Mouse (Mus musculus) layer of hippocampus, postnatal 10 days (tissue): ENCODE data around the gene Jade1. TPM values are rescaled to one million over a fixed set of nuclear protein-coding genes. Genes with fewer than 3 reads are reported as not detected.

Experiments
- DNase-seq, 2 experiments: peaks; one replicate each; pipeline ENCODE4 v3.0.0; 2021; ENCODE audit warnings: low spot score in 2 of 2
- total RNA-seq, 2 experiments: library from RNA; stranded (reverse); gene quantifications; 2 replicates each; pipeline ENCODE4 v1.2.3; 2021

Jade1 gene
- total RNA-seq, 2 experiments from 2014 or later = 18.6 to 23.0 TPM

DNA sequence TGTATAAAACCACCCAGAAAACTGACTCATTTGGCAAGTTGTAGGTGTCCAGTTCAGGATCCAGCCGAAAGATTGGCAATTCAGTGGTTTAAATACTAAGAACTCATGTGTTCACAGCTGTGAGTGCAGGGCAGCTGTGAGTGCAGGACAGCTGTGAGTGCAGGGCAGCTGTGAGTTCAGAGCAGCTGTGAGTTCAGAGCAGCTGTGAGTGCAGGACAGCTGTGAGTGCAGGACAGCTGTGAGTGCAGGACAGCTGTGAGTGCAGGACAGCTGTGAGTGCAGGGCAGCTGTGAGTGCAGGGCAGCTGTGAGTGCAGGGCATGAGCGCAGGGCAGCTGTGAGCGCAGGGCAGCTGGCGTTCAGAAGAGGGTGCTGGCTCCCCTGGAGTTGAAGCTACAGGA, 39.5 kb downstream of the Jade1 start:
- DNase-seq = no peak

GRCm38 (mm10) chr3:41597036-41597435, 41.5 kb downstream of the Jade1 start:
- no peak for DNase-seq

DNA sequence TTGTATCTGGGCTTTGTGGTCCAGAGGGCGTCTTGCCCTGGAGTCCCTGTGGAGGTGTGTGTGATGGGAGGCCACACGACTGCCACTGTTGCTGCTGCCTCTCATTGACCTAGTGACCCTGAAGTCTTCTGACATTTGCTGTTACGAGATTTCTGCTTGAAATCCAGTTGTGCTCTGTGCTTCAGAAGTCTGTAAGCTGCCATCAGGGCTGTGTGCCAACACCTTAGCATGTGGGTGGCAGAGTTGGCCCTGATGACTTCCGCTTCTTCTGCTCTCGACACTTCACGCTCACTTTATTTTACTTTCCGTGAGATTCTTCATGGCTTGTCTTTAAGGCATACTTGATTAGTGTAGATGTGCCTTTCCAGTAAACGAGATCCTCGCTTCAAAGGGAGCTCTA, 42.9 kb downstream of the Jade1 start:
- no peak for DNase-seq

DNA sequence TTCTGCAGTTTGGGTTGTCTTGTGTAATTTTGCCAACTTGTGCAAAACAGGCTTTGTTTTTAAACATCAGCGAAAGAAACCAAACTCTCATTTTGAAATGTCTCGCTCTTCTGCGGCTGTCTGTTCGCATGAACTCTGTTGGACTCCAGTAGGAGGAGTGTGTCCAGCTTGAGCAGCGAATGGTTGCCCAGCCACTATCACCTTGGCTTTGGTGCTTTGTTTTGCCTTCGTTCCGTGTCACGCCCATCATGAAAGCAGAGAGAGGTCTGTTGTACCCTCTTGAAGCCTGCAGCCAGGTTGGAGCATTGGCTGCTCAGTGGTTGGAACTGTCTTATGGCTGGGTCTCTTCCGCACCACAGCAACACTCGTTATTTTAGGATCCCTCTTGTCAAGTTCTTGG, 43.7 kb downstream of the Jade1 start:
- no peak for DNase-seq

DNA sequence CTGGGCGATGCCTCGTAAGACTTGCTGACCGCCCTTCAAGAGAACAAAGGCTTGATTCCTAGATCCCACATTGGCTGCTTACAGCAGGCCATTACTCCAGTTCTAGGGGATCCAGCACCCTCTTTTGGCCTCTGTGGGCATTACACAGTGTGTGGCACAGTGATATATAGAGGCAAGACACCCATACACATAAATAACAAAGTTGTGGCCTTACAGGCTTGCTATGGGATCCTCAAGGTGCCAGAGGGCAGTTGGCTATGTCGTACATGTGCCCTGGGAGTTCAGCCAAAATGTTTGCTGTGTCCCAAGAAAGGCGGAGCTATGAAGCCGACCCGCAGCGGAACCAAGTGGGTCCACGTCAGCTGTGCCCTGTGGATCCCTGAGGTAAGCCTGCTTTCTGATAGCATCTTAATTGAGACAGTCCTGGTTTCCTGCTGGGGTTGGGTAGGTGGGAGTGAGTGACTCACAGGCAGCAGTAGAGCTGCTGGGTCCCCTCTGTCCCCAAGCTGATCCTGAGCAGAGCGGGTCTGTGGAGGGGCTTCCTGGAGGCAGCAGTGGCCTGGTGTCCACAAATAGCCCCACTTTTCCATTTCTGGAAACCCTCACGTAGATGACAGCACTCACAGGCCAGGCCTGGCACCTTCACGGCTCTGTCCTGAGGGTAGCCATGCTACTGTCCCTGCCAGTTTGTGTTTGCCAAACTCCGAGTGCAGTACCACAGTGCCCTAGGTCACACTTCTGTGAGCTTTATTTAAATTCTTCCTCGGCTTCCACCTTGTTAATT, 44.5 kb downstream of the Jade1 start:
- DNase-seq = peak; percentile 51 to 54

GRCm38 (mm10) chr3:41601226-41602020, 45.9 kb downstream of the Jade1 start:
- no peak for DNase-seq

GRCm38 (mm10) chr3:41602933-41603332, 47.4 kb downstream of the Jade1 start:
- DNase-seq = no peak

DNA sequence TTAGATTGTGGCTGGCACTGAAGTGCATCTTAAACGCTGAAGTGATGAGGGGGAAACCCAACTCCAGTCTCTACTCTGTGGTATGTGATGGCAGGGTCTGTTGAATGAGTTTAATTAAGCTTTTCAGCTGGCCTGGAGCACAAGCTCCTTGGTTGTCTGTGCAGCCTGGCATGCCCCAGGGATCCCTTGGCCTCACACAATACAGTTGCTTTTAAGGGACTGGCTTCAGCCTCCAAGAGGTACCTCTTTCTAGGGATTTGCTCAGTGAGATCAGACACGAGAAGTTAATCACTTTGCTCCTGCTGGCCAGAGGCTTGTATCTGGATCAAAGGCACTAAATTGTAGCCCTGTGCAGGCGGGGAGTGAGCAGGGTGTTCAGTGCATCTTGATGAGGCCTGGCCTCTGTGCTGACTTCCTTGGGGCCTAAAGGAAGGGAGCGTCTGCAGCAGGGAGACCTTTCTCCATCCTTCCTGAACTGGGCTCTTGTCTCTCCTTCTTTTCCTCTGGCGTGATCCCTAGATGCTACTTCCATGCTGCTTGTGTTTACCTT, 48.0 kb downstream of the Jade1 start:
- DNase-seq = no peak

DNA sequence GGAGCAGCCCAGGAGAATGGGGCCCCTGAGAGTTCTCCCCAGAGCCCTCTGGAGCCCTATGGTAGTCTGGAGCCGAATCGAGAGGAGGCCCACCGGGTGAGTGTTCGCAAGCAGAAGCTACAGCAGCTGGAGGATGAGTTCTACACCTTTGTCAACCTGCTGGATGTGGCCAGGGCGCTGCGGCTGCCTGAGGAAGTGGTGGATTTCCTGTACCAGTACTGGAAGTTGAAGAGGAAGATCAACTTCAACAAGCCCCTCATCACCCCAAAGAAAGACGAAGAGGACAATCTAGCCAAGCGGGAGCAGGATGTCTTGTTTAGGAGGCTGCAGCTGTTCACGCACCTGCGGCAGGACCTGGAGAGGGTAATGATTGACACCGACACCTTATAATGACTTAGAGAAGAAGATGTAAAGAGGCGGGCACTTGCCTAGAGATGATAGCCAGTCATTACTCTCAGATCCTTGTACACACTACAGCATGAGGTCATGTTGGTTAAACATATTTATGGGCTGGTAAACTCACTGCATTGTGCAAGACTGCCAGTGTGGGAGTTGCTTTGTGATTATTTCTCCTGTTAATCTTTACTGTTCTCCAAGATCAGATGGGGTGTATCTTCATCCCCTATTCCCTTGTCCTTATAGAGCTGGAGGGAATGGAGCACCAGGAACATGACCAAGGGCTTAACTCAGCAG, 49.2 kb downstream of the Jade1 start:
- no peak for DNase-seq

DNA sequence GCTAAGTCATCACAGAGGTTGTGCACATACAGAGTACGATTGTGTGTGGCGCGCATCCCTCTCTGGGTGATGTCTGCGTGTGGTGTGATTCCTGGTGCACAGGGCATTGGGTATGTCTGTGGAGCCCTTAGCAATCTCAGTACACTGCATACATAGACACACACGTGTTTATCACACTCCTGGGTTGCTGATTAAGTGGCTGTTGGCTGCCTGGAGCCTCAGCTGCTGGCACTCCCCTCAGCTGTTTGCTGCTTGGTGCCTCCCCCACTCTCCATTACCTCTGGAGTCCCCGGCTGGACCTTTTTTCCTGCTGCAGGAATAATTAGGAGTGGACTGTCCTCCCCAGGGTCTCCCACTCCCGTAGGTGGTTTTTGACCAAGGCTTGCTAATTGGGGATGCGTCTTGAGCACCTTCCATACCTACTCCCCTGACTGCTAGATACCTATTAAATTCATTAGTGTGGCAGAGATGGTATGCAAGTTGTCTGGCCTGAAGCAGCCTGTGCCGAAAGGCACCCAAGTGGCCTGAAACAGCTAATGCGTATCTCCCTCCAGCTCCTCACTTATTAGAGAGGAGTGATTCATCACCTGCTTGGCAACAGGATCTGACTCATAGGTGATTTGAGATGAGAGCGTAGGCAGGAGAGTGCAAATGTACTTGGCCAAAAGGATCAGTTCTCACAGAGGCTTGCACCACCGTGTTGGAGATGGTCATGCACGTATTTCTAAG, 50.2 kb downstream of the Jade1 start:
- DNase-seq = no peak

DNA sequence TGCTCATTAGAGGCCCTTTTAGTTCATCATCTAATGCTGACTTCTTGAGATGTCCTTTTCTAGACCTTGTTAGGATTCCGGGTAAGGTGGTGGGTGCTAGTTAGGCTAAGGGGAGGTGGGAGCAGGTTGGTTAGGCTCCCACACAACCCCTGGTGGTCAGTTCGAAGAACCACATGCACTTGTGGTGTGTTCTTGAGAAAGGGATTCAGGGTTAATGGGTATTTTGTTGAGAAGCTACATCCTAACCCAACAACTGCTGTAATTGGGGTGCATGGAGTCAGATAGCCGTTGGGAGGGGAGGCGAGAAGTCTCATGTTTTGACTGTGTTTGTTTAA, 50.8 kb downstream of the Jade1 start:
- no peak for DNase-seq

GRCm38 (mm10) chr3:41607050-41607449, 51.5 kb downstream of the Jade1 start:
- DNase-seq = no peak

DNA sequence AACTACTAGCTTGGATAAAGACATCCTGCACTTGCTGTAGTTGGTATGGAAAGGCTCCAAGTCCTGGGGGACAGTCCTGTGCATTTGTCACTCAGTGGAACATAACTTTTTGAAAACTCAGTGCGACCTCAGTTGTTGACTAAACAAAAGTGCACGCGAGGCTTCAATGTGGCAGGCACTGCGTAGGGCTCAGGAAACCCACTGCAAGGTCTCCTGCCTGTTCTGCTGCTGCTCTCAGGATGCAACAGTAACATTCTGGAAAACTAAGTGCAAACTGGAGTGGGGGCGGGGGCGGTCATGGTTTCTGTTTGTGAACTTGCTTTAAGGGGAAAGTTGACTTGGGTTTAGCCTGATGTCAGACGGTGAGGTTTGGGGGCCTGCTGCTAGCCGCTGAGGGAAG, 51.9 kb downstream of the Jade1 start:
- no peak for DNase-seq

DNA sequence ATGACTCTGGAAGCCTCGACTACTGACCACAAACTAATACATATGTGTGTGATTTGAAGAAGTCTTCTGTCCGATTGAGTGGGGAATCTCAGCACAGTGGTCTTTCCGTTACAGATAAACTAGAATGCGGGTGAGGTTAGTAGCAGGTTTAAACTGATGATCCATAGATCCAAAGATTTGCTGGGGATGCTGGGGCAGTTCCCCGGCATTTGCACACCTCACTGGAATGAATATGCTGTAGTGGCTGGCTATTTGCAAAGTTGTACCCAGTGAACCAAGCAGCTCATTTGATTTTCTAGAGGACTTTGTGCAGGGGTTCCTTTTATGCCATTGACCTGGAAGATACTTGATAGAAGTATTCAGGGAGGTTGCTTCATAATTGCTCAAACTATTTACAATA, 53.5 kb downstream of the Jade1 start:
- DNase-seq = no peak

DNA sequence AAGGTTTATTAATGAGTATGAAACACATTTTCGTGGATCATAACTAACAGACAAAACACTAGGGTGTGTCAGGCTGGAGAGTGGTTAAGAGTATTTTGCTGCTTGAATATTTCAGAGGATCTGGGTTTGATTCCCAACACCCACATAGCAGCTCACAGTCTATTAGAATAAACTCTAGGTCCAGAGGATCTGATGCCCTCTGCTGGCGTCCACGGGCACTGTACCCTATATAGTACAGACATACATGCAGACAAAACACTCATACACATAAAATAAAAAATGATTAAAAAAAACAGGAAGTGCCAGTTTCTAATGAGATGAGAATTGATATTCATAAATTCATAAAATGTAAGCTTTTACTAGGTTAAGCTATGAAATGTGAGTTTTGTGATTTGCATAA, 56.7 kb downstream of the Jade1 start:
- no peak for DNase-seq

DNA sequence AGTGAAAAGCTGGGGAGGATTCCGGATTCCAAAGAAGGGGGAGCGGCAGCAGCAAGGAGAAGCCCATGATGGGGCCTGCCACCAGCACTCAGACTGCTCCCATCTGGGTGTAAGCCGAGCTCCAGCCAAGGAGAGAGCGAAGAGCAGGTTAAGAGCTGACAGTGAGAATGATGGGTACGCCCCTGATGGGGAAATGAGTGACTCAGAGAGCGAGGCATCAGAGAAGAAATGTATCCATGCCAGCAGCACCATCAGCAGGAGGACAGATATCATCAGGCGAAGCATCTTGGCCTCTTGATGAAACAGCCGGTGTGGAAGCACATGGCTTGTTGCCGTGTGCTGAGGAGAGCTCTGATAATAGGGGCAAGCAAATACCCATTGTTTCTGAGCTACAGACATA, 58.2 kb downstream of the Jade1 start:
- no peak for DNase-seq

DNA sequence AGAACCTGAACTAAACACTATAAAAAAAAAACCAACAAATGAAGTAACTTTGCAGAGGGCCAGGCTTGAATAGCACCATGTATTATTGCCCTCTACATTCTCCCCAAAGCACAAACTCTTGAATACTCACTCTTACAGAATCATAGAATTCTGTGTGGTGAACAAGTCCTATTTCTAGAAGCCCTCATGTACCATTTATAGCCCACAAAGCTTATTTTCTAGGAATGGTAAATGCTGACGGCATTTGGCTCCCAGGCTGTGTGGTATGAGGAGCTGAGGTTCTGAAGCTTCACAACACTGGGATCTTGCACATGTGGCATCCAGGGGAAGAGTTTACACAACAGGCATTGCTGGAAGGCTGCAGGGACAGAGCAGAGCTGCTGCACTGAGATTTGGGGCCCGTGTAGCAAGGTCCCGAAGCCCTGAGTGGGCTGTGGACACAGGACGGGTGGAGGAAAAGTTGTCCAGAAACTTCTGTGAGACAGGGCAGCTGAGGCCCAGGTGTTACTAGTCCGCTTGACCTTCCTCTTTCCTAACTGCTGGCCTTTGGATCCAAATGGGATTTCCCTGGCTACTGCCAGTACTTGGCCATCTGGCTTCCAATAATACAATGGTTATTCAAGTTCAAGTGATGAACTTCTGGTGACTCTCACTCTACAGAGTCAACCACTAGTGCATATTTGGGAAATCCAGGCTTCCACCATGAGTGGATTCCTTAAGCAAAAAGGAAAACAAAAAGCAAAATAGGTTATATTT, 58.9 kb downstream of the Jade1 start:
- no peak for DNase-seq

DNA sequence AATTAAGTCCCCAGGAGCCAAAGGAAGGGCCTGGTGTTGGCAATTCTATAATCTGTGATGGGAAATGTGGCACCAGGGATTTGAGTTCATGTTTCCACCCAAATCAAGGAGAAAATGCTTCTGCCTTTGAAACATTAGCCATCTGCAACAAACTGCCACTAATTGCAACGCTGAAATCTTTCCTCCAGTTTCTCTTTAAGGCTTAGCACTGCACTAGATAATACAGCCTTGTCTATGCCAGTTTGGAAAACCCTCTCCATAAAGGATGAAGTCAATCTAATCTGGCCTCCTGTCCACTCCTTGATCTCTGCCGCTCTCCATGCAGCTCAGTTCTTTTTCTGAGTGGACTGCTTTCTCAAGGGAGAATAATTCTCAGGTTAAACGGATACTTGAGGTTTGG, 62.5 kb downstream of the Jade1 start:
- no peak for DNase-seq

DNA sequence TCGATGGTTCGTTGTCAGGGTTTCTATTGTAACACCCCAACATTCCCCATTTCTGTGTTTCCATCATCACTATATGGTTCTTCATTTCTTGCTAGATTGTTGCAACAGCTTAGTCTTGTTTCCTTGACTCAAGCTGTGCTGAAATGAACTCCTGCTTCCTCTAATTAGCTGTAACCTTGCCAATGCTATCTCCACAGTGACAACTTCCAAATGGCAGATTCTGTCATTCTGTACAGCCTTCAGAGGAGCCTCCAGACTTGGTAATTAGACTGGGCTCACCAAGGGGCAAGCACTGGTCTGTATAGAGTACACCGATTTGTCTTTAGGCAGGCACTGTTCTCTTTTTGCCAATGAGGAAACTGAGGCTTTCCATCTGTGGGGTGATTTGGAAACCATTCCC, 63.0 kb downstream of the Jade1 start:
- DNase-seq = no peak

GRCm38 (mm10) chr3:41620971-41621370, 65.4 kb downstream of the Jade1 start:
- no peak for DNase-seq

DNA sequence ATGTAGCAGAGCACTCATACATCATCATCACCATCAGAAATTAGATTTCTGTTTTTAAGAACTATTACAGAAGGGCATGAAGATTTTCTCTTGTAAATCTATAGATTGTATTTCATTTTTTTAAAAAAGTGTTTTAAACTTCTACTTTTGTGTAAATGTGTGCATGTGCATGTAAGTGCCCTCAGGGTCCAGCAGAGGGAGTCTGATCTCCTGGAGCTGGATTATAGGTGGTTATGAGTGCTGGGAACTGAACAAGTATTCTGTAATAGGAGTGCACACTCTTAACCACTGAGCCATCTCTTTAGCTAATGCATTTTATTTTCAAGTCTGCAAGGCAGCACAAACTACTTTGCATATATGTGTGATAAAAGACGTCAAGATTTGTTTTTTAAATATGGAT, 100.1 kb downstream of the Jade1 start:
- no peak for DNase-seq
